Mouse (Mus musculus) brain, adult 10 weeks (tissue): ENCODE data around the gene Tnrc6b. TPM values are rescaled to one million over a fixed set of nuclear protein-coding genes. Genes with fewer than 3 reads are reported as not detected.

ENCODE experiments used
- polyA plus RNA-seq: library from polyadenylated mRNA; stranded (reverse); fragments of 350-450 nt; fragmentation: Illumina TruSeq; extraction: RNeasy Lipid Tissue Mini Kit (QIAGEN cat#74804); gene quantifications from one replicate; pipeline ENCODE4 v1.2.3, GENCODE M21; 2015; ENCODE audit warnings: low read depth, low replicate concordance

Tnrc6b gene
- 20.9 TPM for polyA plus RNA-seq

GRCm38 (mm10) chr15:80710608-80711363 is at the start of gene Tnrc6b:
Tnrc6b (plus strand) TSS chr15:80711313.

GRCm38 (mm10) chr15:80671295-80672252 is 39.5 kb upstream of the Tnrc6b start, which contains the start of gene Fam83f:
Fam83f (plus strand) TSS chr15:80671847.

DNA sequence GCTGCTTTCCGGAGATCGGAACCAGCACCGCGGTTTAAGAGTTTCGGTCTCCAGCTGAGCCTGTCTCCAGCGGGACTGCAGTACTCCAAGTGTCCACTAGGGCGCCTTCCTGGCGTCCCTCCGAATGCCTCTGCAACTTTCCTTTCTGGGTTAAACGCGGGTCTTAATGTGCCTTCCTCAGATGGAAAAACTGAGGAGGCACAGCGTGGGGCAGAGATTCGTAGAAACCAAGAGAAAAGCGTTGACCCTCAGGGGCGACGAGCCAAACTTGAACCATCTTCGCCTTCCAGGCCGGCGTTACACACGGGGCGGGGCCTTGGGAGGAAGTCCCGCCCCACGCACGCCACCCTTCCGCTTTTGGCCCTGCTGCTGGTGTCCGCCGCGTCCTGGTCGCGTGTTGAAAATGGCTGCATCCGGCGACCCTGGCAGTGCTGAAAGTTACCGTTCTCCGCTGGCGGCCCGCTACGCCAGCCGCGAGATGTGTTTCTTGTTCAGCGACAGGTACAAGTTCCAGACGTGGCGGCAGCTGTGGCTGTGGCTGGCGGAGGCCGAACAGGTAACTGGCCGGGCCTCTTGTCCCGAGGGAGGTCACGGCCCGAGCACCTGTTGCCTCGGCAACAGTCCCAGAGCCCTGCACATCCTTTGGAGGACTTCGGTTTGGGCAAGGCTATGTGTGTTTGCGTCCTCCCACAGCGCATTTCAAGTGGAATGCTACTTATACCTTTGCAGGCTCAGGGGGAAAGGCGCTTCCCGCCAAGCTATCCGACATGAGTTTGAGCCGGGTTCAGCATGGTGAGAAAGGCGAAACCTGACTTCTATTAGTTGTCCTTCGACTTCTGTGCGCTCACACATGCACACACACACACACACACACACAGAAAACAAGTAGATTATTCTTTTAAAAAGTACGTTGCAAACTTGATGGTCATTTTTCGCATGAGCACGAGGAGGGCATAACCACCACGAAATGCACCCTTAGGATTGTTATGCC is 237.3 kb downstream of the Tnrc6b start, which contains the start of gene Adsl:
TSS of gene Adsl (plus strand) at position 346 of the 991 bp plus-strand sequence.

GRCm38 (mm10) chr15:80977620-80978334 is 266.7 kb downstream of the Tnrc6b start, which contains the start of gene Sgsm3:
Sgsm3 (plus strand) TSS chr15:80977765.

Other genes with a start within 250 kb of the Tnrc6b start
- not detected for gene Enthd1, start 146.2 kb upstream of the Tnrc6b start, polyA plus RNA-seq
- gene Grap2, start 138.7 kb upstream of the Tnrc6b start, polyA plus RNA-seq, result 0.67 TPM
- gene Fam83f, start 39.5 kb upstream of the Tnrc6b start, polyA plus RNA-seq, result 0.28 TPM
- 47.8 TPM for gene Adsl, start 237.2 kb downstream of the Tnrc6b start, polyA plus RNA-seq